Mouse (Mus musculus) G1E (cell line): ENCODE data around the gene Gm14406.
"Not testable (repeated sequence)": the region's sequence is repeated elsewhere in the genome, so short reads cannot be mapped to it uniquely, and the experiment has no call there.

Experiments used
- CTCF ChIP-seq: IDR thresholded peaks from 2 replicates; pipeline ENCODE4 v1.5.1; 2012; ENCODE audit warnings: low read depth, low read length, inconsistent platforms, mixed read lengths
- GATA1 ChIP-seq: IDR thresholded peaks from 2 replicates; pipeline ENCODE4 v1.6.1; 2012; ENCODE audit warnings: borderline replicate concordance, low read length, inconsistent platforms, mixed read lengths
- TAL1 ChIP-seq: conservative IDR thresholded peaks from 2 replicates; pipeline ENCODE4 v1.6.1; 2012; ENCODE audit warnings: low read depth, low read length, inconsistent platforms, mixed read lengths

DNA sequence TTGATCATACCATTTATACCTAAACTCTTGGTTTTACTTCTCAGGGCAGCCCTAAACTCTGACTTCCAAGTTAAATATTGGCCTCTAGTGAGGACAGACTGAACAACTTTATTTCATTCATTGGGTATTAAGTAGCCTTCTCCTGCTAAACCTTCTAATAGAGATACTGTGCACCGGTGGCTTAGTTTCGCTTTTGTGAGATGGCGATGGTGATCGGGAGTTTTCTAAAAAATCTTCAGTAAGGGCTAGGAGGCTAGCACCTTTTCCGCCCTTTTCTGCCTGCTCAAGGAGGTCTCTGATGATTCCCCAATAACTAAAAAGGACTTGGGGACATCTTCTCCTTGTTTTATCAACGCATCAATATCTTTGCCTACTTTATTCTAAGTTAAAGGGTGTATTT is 54.3 kb downstream of the Gm14406 start:
- TF ChIP-seq GATA1, CTCF, TAL1: not testable (repeated sequence)
